Comparison of ENCODE assay signal across 9 mouse cellular contexts in genomic region chr8:122630696-122631095, GRCm38 (mm10). TPM values are rescaled to one million over a fixed set of nuclear protein-coding genes. Genes with fewer than 3 reads are reported as not detected.
DNase-seq lines count a peak whose midpoint lies in the region; ATAC-seq and TF ChIP-seq lines count a peak whose summit lies in the region.
"Had no signal": no experiment of that assay in that cellular context is flagged by ENCODE, and none has a peak within 500 bp of the region (broad histone marks: within the 10 kb centered on the region; RNA-seq: fewer than 3 reads in every experiment).

No protein-coding gene starts in this region.

- peak overlapping the region; percentile 38 for H3K9ac ChIP-seq in heart, embryonic 12.5 days
- no peak overlapping the region for H3K9ac ChIP-seq in midbrain, embryonic 14.5 days (replicated peaks; ENCODE audit: low read length)
- H3K9ac ChIP-seq in midbrain, embryonic 11.5 days (ENCODE audit: low read length): no peak overlapping the region
- H3K9ac ChIP-seq in intestine, embryonic 16.5 days (ENCODE audit: low read depth, low read length): no peak overlapping the region
- no peak overlapping the region for H3K9ac ChIP-seq in stomach, embryonic 15.5 days

- peaks cover 18% of the 10 kb centered on the region for H3K4me1 ChIP-seq in heart, embryonic 12.5 days (replicated peaks)
- H3K4me1 ChIP-seq in midbrain, embryonic 14.5 days (ENCODE audit: control insufficient read depth, insufficient read depth, low read length): no peaks in the 10 kb centered on the region
- no peaks in the 10 kb centered on the region; the same call in 1 of the 2 replicates for H3K4me1 ChIP-seq in midbrain, embryonic 11.5 days (ENCODE audit: control insufficient read depth, insufficient read depth, low read length)
- peaks cover 20% of the 10 kb centered on the region; the same call in 1 of the 2 replicates for H3K4me1 ChIP-seq in intestine, embryonic 16.5 days (ENCODE audit: control insufficient read depth, insufficient read depth, low read length)
- peaks cover 5% of the 10 kb centered on the region; the same call in 1 of the 2 replicates for H3K4me1 ChIP-seq in stomach, embryonic 15.5 days
- H3K4me1 ChIP-seq in thymus, adult 2 months (replicated peaks; ENCODE audit: control insufficient read depth, insufficient read depth, low read length): peaks cover 9% of the 10 kb centered on the region

- no peak for TF ChIP-seq POLR2A in thymus, adult 2 months (IDR thresholded peaks at IDR 0.05; ENCODE audit: control insufficient read depth, extremely low read depth, insufficient read depth, low read length, poor library complexity)

- DNase-seq in heart, adult 18-20 months: no peak
- peak; percentile 25 for DNase-seq in midbrain, embryonic 14.5 days
- no peak for DNase-seq in midbrain, embryonic 11.5 days (ENCODE audit: low spot score, missing footprints)
- DNase-seq in thymus, adult 2 months: no peak
- DNase-seq in right cerebral cortex, adult 18-20 months: no peak

- no peaks in the 10 kb centered on the region for H3K9me3 ChIP-seq in heart, embryonic 12.5 days (replicated peaks)
- H3K9me3 ChIP-seq in midbrain, embryonic 14.5 days (ENCODE audit: control insufficient read depth, low read length): no peaks in the 10 kb centered on the region
- H3K9me3 ChIP-seq in midbrain, embryonic 11.5 days (ENCODE audit: control insufficient read depth, low read length): no peaks in the 10 kb centered on the region
- H3K9me3 ChIP-seq in intestine, embryonic 16.5 days (ENCODE audit: control insufficient read depth, low read length): no peaks in the 10 kb centered on the region
- H3K9me3 ChIP-seq in stomach, embryonic 15.5 days: no peaks in the 10 kb centered on the region

- H3K27ac ChIP-seq in heart, embryonic 12.5 days (ENCODE audit: poor library complexity, severe bottlenecking): no peak overlapping the region
- H3K27ac ChIP-seq in midbrain, embryonic 14.5 days (replicated peaks; ENCODE audit: low read depth, low read length): no peak overlapping the region
- no peak overlapping the region for H3K27ac ChIP-seq in midbrain, embryonic 11.5 days (ENCODE audit: low read depth, low read length)
- no peak overlapping the region for H3K27ac ChIP-seq in intestine, embryonic 16.5 days (ENCODE audit: low read length)
- no peak overlapping the region for H3K27ac ChIP-seq in stomach, embryonic 15.5 days
- no peak overlapping the region for H3K27ac ChIP-seq in thymus, adult 2 months (ENCODE audit: control insufficient read depth, insufficient read depth, low read length)

- H3K4me2 ChIP-seq in heart, embryonic 12.5 days: peak overlapping the region; percentile 54
- no peak overlapping the region for H3K4me2 ChIP-seq in midbrain, embryonic 14.5 days (ENCODE audit: low read length)
- no peak overlapping the region; the same call in 1 of the 2 replicates for H3K4me2 ChIP-seq in midbrain, embryonic 11.5 days
- H3K4me2 ChIP-seq in intestine, embryonic 16.5 days (ENCODE audit: low read depth, low read length): no peak overlapping the region; the same call in 1 of the 2 replicates
- H3K4me2 ChIP-seq in stomach, embryonic 15.5 days: peak overlapping the region; percentile 8; the same call in 1 of the 2 replicates

- peaks cover 32% of the 10 kb centered on the region for H3K36me3 ChIP-seq in heart, embryonic 12.5 days
- H3K36me3 ChIP-seq in midbrain, embryonic 14.5 days (ENCODE audit: control insufficient read depth, insufficient read depth, low read length): peaks cover 65% of the 10 kb centered on the region
- H3K36me3 ChIP-seq in midbrain, embryonic 11.5 days (ENCODE audit: control insufficient read depth, insufficient read depth, low read length): no peaks in the 10 kb centered on the region
- no peaks in the 10 kb centered on the region for H3K36me3 ChIP-seq in intestine, embryonic 16.5 days (ENCODE audit: control insufficient read depth, insufficient read depth, low read length)
- H3K36me3 ChIP-seq in stomach, embryonic 15.5 days: no peaks in the 10 kb centered on the region
- H3K36me3 ChIP-seq in thymus, adult 2 months (ENCODE audit: control insufficient read depth, insufficient read depth, low read length): peaks cover 54% of the 10 kb centered on the region

- no peak for ATAC-seq in heart, embryonic 12.5 days (ENCODE audit: insufficient number of reproducible peaks, low FRiP score)
- no peak for ATAC-seq in midbrain, embryonic 14.5 days (ENCODE audit: low FRiP score, low TSS enrichment)
- no peak for ATAC-seq in midbrain, embryonic 11.5 days (ENCODE audit: low FRiP score)
- no peak for ATAC-seq in intestine, embryonic 16.5 days
- ATAC-seq in stomach, embryonic 15.5 days (ENCODE audit: insufficient read depth, low FRiP score, low read depth): no peak

- TF ChIP-seq CTCF in thymus, adult 2 months (IDR thresholded peaks at IDR 0.05; ENCODE audit: borderline replicate concordance, control insufficient read depth, extremely low read depth, insufficient read depth, low read length, poor library complexity): no peak

- 48% methylated on average over 22 of the region's 22 CpGs for WGBS in heart, embryonic 12.5 days
- 55% methylated on average over 22 of the region's 22 CpGs for WGBS in midbrain, embryonic 14.5 days
- WGBS in midbrain, embryonic 11.5 days: 54% methylated on average over 22 of the region's 22 CpGs
- WGBS in intestine, embryonic 16.5 days: 56% methylated on average over 22 of the region's 22 CpGs
- 60% methylated on average over 22 of the region's 22 CpGs for WGBS in stomach, embryonic 15.5 days
- 98% methylated on average over 22 of the region's 22 CpGs for WGBS in thymus, adult 2 months

- peaks cover 9% of the 10 kb centered on the region; the same call in 1 of the 2 replicates for H3K27me3 ChIP-seq in heart, embryonic 12.5 days (replicated peaks)
- no peaks in the 10 kb centered on the region for H3K27me3 ChIP-seq in midbrain, embryonic 14.5 days (ENCODE audit: control insufficient read depth, insufficient read depth, low read length)
- no peaks in the 10 kb centered on the region; the same call in 1 of the 2 replicates for H3K27me3 ChIP-seq in midbrain, embryonic 11.5 days (ENCODE audit: control insufficient read depth, insufficient read depth, low read length)
- H3K27me3 ChIP-seq in intestine, embryonic 16.5 days (replicated peaks; ENCODE audit: control insufficient read depth, insufficient read depth, low read length): no peaks in the 10 kb centered on the region
- peaks cover 10% of the 10 kb centered on the region; the same call in 1 of the 2 replicates for H3K27me3 ChIP-seq in stomach, embryonic 15.5 days (replicated peaks)
- no peaks in the 10 kb centered on the region for H3K27me3 ChIP-seq in thymus, adult 2 months (ENCODE audit: control insufficient read depth, insufficient read depth, low read length)

- peak overlapping the region; percentile 6 for H3K4me3 ChIP-seq in heart, embryonic 12.5 days
- no peak overlapping the region for H3K4me3 ChIP-seq in midbrain, embryonic 14.5 days (replicated peaks; ENCODE audit: low read depth, low read length)
- no peak overlapping the region for H3K4me3 ChIP-seq in midbrain, embryonic 11.5 days (ENCODE audit: low read depth, low read length)
- H3K4me3 ChIP-seq in intestine, embryonic 16.5 days (ENCODE audit: low read length): peak overlapping the region; percentile 5; the same call in 1 of the 2 replicates
- no peak overlapping the region for H3K4me3 ChIP-seq in stomach, embryonic 15.5 days (replicated peaks)
- H3K4me3 ChIP-seq in thymus, adult 2 months (ENCODE audit: control insufficient read depth, insufficient read depth, low read length): no peak overlapping the region

RNA-seq across cellular contexts. Expression of gene Pabpn1l, which starts 8.2 kb away (rescaled TPM):
- not detected in 2 replicates for polyA plus RNA-seq in heart, embryonic 12.5 days (2016; fragmentation: Nextera tagmentation; extraction: Ambion mirVana)
- total RNA-seq in heart, adult 18-20 months (2021): not detected
- polyA plus RNA-seq in midbrain, embryonic 14.5 days (2014; fragmentation: Nextera tagmentation; extraction: Ambion mirVana): not detected in 2 replicates
- not detected in 2 replicates for polyA plus RNA-seq in midbrain, embryonic 11.5 days (2014; fragmentation: Nextera tagmentation; extraction: Ambion mirVana)
- polyA plus RNA-seq in intestine, embryonic 16.5 days (2015; fragmentation: Nextera tagmentation; extraction: Ambion mirVana): 0.23 TPM in 1 of 2 replicates, not detected in the other
- polyA plus RNA-seq in stomach, embryonic 15.5 days (2015; fragmentation: Nextera tagmentation; extraction: Ambion mirVana): 0.12 TPM in 1 of 2 replicates, not detected in the other
- 0.20 and 0.42 TPM in 2 replicates for polyA plus RNA-seq in thymus, adult 2 months (2012; rRNA removed)
- polyA plus RNA-seq: C2C12 had no signal

RNA-seq across cellular contexts. Expression of gene Trappc2l, which starts 19.3 kb away (rescaled TPM):
- 45.1 and 45.8 TPM in 2 replicates for polyA plus RNA-seq in heart, embryonic 12.5 days (2016; fragmentation: Nextera tagmentation; extraction: Ambion mirVana)
- total RNA-seq in heart, adult 18-20 months (2021): 10 to 100 TPM; 62.0 to 69.1 TPM
- 107 and 158 TPM in 2 replicates for polyA plus RNA-seq in midbrain, embryonic 14.5 days (2014; fragmentation: Nextera tagmentation; extraction: Ambion mirVana)
- 43.0 and 43.7 TPM in 2 replicates for polyA plus RNA-seq in midbrain, embryonic 11.5 days (2014; fragmentation: Nextera tagmentation; extraction: Ambion mirVana)
- polyA plus RNA-seq in intestine, embryonic 16.5 days (2015; fragmentation: Nextera tagmentation; extraction: Ambion mirVana): 76.7 and 86.4 TPM in 2 replicates
- 49.7 and 61.8 TPM in 2 replicates for polyA plus RNA-seq in stomach, embryonic 15.5 days (2015; fragmentation: Nextera tagmentation; extraction: Ambion mirVana)
- polyA plus RNA-seq in thymus, adult 2 months (2012; rRNA removed): 104 and 133 TPM in 2 replicates

RNA-seq across cellular contexts. Expression of gene Galns, which starts 19.4 kb away (rescaled TPM):
- polyA plus RNA-seq in heart, embryonic 12.5 days (2016; fragmentation: Nextera tagmentation; extraction: Ambion mirVana): 12.7 and 13.5 TPM in 2 replicates
- total RNA-seq in heart, adult 18-20 months (2021): 1 to 10 TPM; 3.6 to 4.0 TPM
- 5.5 and 6.3 TPM in 2 replicates for polyA plus RNA-seq in midbrain, embryonic 14.5 days (2014; fragmentation: Nextera tagmentation; extraction: Ambion mirVana)
- 6.0 and 6.4 TPM in 2 replicates for polyA plus RNA-seq in midbrain, embryonic 11.5 days (2014; fragmentation: Nextera tagmentation; extraction: Ambion mirVana)
- 22.4 and 27.4 TPM in 2 replicates for polyA plus RNA-seq in intestine, embryonic 16.5 days (2015; fragmentation: Nextera tagmentation; extraction: Ambion mirVana)
- 11.9 and 13.1 TPM in 2 replicates for polyA plus RNA-seq in stomach, embryonic 15.5 days (2015; fragmentation: Nextera tagmentation; extraction: Ambion mirVana)
- 15.6 and 19.2 TPM in 2 replicates for polyA plus RNA-seq in thymus, adult 2 months (2012; rRNA removed)

RNA-seq across cellular contexts. Expression of gene Aprt, which starts 54.0 kb away (rescaled TPM):
- polyA plus RNA-seq in heart, embryonic 12.5 days (2016; fragmentation: Nextera tagmentation; extraction: Ambion mirVana): 209 and 232 TPM in 2 replicates
- 10 to 100 TPM; 40.8 to 42.7 TPM for total RNA-seq in heart, adult 18-20 months (2021)
- 146 and 161 TPM in 2 replicates for polyA plus RNA-seq in midbrain, embryonic 14.5 days (2014; fragmentation: Nextera tagmentation; extraction: Ambion mirVana)
- 176 and 195 TPM in 2 replicates for polyA plus RNA-seq in midbrain, embryonic 11.5 days (2014; fragmentation: Nextera tagmentation; extraction: Ambion mirVana)
- polyA plus RNA-seq in intestine, embryonic 16.5 days (2015; fragmentation: Nextera tagmentation; extraction: Ambion mirVana): 736 and 778 TPM in 2 replicates
- 354 and 399 TPM in 2 replicates for polyA plus RNA-seq in stomach, embryonic 15.5 days (2015; fragmentation: Nextera tagmentation; extraction: Ambion mirVana)
- 119 and 136 TPM in 2 replicates for polyA plus RNA-seq in thymus, adult 2 months (2012; rRNA removed)

Comparison
In these comparisons a context has a peak if more than half of its experiments do, and no peak if none do; other contexts are left out.
1. H3K4me2 ChIP-seq: peak in heart, embryonic 12.5 days (single experiment) and stomach, embryonic 15.5 days (single experiment); none in midbrain, embryonic 14.5 days (single experiment), midbrain, embryonic 11.5 days (single experiment) and intestine, embryonic 16.5 days (single experiment).
2. H3K4me3 ChIP-seq: peak in heart, embryonic 12.5 days (single experiment) and intestine, embryonic 16.5 days (single experiment); none in midbrain, embryonic 14.5 days (single experiment), midbrain, embryonic 11.5 days (single experiment), stomach, embryonic 15.5 days (single experiment) and thymus, adult 2 months (single experiment).